Mouse (Mus musculus) stomach, postnatal 0 days (tissue): Measurements from ENCODE around the gene Cbs.

Source experiments
- CTCF ChIP-seq: IDR thresholded peaks from 2 replicates; pipeline ENCODE4 v1.5.1; 2016; ENCODE audit warnings: antibody characterized with exemption, low read depth, mild to moderate bottlenecking, moderate library complexity
- EP300 ChIP-seq: optimal IDR thresholded peaks from 2 replicates; pipeline ENCODE3; 2016; ENCODE audit warnings: antibody characterized with exemption

DNA sequence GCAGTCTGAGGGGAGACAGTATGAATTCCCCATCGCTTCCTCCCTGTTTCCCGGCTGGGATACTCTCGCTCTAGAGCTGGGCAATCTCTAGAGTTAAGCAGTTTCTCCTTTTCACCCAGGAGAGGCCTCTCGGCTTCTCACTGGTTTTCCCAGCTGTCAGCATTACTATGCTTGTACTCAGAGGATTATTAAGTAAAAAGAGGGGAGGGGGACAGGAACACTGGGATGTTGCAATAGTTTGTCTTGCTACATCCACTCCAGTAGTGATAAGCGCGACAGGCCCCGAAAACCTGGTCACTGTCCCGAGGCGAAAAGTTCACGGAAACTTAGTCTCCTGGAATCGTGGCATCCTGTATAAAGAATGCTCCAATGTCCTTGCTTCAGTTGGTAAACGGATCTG is 35.2 kb upstream of the Cbs start:
- TF ChIP-seq CTCF (no peak), EP300 (no peak)
